Mouse (Mus musculus): ENCODE measurements at regions not wholly inside any gene's neighbourhood (a gene's known extent, or its start where the extent isn't known, plus 50 kb on each side); places are given as distances from the start of the nearest gene placed in this dataset.

- in situ Hi-C loops (cut with MboI, MseI), result no loop called here
These were observed 263.7 kb downstream of the Rpl36a-ps1 start for GRCm38 (mm10) chr14:98730375-98730774.

- in situ Hi-C loops (cut with MboI, MseI), result no loop called here
These were observed 265.3 kb downstream of the Rpl36a-ps1 start for GRCm38 (mm10) chr14:98728863-98729262.

- in situ Hi-C loops (cut with MboI, MseI), result loop anchor here (25.0 kb wide), 1 partner anchor 110 kb away; no protein-coding TSS in a partner anchor
These were observed 271.6 kb downstream of the Rpl36a-ps1 start for GRCm38 (mm10) chr14:98722481-98722880.

GRCm38 (mm10) chr14:98721033-98721432 is 273.1 kb downstream of the Rpl36a-ps1 start:
- in situ Hi-C loops (cut with MboI, MseI), result loop anchor here (25.0 kb wide), 1 partner anchor 109 kb away; no protein-coding TSS in a partner anchor

GRCm38 (mm10) chr14:98708045-98708444 is 286.1 kb downstream of the Rpl36a-ps1 start:
- in situ Hi-C loops (cut with MboI, MseI), result loop anchor here (25.0 kb wide), 1 partner anchor 96 kb away; no protein-coding TSS in a partner anchor

GRCm38 (mm10) chr14:98707574-98707973 is 286.5 kb downstream of the Rpl36a-ps1 start:
- in situ Hi-C loops (cut with MboI, MseI), result loop anchor here (25.0 kb wide), 1 partner anchor 95 kb away; no protein-coding TSS in a partner anchor

- in situ Hi-C loops (cut with MboI, MseI), result loop anchor here (25.0 kb wide), 1 partner anchor 91 kb away; no protein-coding TSS in a partner anchor
These were observed 290.8 kb downstream of the Rpl36a-ps1 start for GRCm38 (mm10) chr14:98703289-98703688.

- in situ Hi-C loops (cut with MboI, MseI), result no loop called here
These were observed 337.6 kb downstream of the Rpl36a-ps1 start for GRCm38 (mm10) chr14:98656533-98656932.

GRCm38 (mm10) chr14:98654191-98654809 is 339.8 kb downstream of the Rpl36a-ps1 start:
- in situ Hi-C loops (cut with MboI, MseI), result no loop called here

- in situ Hi-C loops (cut with MboI, MseI), result no loop called here
These were observed 342.9 kb downstream of the Rpl36a-ps1 start for GRCm38 (mm10) chr14:98651221-98651620.

- in situ Hi-C loops (cut with MboI, MseI), result no loop called here
These were observed 343.6 kb downstream of the Rpl36a-ps1 start for GRCm38 (mm10) chr14:98650520-98650919.

- in situ Hi-C loops (cut with MboI, MseI), result loop anchor here (10.0 kb wide), 1 partner anchor 787 kb away; no protein-coding TSS in a partner anchor
These were observed 346.5 kb downstream of the Rpl36a-ps1 start for GRCm38 (mm10) chr14:98647614-98648013.

- in situ Hi-C loops (cut with MboI, MseI), result loop anchor here (10.0 kb wide), 1 partner anchor 791 kb away; no protein-coding TSS in a partner anchor
These were observed 350.4 kb downstream of the Rpl36a-ps1 start for GRCm38 (mm10) chr14:98643756-98644155.

GRCm38 (mm10) chr14:98642661-98643331 is 351.3 kb downstream of the Rpl36a-ps1 start:
- in situ Hi-C loops (cut with MboI, MseI), result loop anchor here (10.0 kb wide), 1 partner anchor 792 kb away; no protein-coding TSS in a partner anchor

- in situ Hi-C loops (cut with MboI, MseI), result no loop called here
These were observed 365.1 kb downstream of the Rpl36a-ps1 start for GRCm38 (mm10) chr14:98629026-98629425.

GRCm38 (mm10) chr14:98626476-98626875 is 367.6 kb downstream of the Rpl36a-ps1 start:
- in situ Hi-C loops (cut with MboI, MseI), result no loop called here

GRCm38 (mm10) chr14:98625867-98626266 is 368.3 kb downstream of the Rpl36a-ps1 start:
- in situ Hi-C loops (cut with MboI, MseI), result no loop called here

GRCm38 (mm10) chr14:98605772-98606171 is 388.3 kb downstream of the Rpl36a-ps1 start:
- in situ Hi-C loops (cut with MboI, MseI), result loop anchor here (25.0 kb wide), 1 partner anchor 107 kb away; no protein-coding TSS in a partner anchor

GRCm38 (mm10) chr14:98596252-98596651 is 397.9 kb downstream of the Rpl36a-ps1 start:
- in situ Hi-C loops (cut with MboI, MseI), result no loop called here

GRCm38 (mm10) chr14:98589846-98590245 is 404.3 kb downstream of the Rpl36a-ps1 start:
- in situ Hi-C loops (cut with MboI, MseI), result no loop called here

GRCm38 (mm10) chr14:98571644-98572043 is 402.1 kb upstream of the Dach1 start:
- in situ Hi-C loops (cut with MboI, MseI), result no loop called here

- in situ Hi-C loops (cut with MboI, MseI), result no loop called here
These were observed 392.4 kb upstream of the Dach1 start for GRCm38 (mm10) chr14:98562002-98562401.

GRCm38 (mm10) chr14:98539792-98540191 is 370.2 kb upstream of the Dach1 start:
- in situ Hi-C loops (cut with MboI, MseI), result no loop called here
